Mouse (Mus musculus): Measurements from ENCODE around the gene Card9.

DNA sequence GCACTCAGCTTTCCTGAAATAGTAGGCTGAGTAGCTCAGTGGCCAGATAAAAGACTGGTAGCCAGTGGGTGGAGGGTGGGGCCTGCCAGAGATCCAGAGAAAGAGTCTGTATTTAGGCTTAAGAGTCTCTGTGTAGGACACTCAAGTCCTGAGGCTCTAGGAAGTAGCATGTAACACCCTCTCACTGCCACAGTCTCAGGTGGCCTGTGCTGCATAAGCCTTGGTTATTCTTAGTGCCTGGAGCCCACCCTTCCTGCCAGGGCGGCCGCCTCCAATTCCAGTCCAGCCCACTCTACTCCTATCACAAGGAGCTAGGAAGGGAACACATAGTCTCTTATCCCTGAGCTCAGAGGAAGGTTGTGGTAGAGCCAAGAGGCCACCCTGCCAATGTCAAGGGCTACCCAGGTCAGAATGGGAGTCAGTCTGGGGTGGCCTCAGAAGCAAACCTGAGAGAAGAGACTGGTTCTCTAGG is 19.2 kb downstream of the Card9 start:
- TF ChIP-seq CTCF (IDR thresholded peaks at IDR 0.05; ENCODE audit: low read depth), result no peak
- no peak for TF ChIP-seq EP300 (IDR thresholded peaks at IDR 0.05; ENCODE audit: low read depth)

All from liver, postnatal 0 days (tissue).